In genomic region chr3:107089475-107089874, GRCm38 (mm10) we compare ENCODE assay signal across 25 mouse cellular contexts. TPM values are rescaled to one million over a fixed set of nuclear protein-coding genes. Genes with fewer than 3 reads are reported as not detected.
DNase-seq lines count a peak whose midpoint lies in the region; ATAC-seq and TF ChIP-seq lines count a peak whose summit lies in the region.
"Had no signal": no experiment of that assay in that cellular context is flagged by ENCODE, and none has a peak within 500 bp of the region (broad histone marks: within the 10 kb centered on the region; RNA-seq: fewer than 3 reads in every experiment).

No protein-coding gene starts in this region.

- H3K9ac ChIP-seq in heart, postnatal 0 days (replicated peaks; ENCODE audit: low read depth, low read length), result no peak overlapping the region
- no peak overlapping the region for H3K9ac ChIP-seq in forebrain, embryonic 13.5 days
- H3K9ac ChIP-seq: heart, embryonic 13.5 days; hindbrain, embryonic 14.5 days; intestine, embryonic 15.5 days; liver, embryonic 15.5 days; lung, embryonic 15.5 days; midbrain, embryonic 15.5 days; stomach, embryonic 15.5 days had no signal

- H3K4me1 ChIP-seq in heart, postnatal 0 days (ENCODE audit: control insufficient read depth, insufficient read depth), result no peaks in the 10 kb centered on the region
- no peaks in the 10 kb centered on the region for H3K4me1 ChIP-seq in forebrain, embryonic 13.5 days
- H3K4me1 ChIP-seq: forebrain, embryonic 10.5 days; heart, embryonic 13.5 days; intestine, embryonic 15.5 days; limb, embryonic 10.5 days; liver, embryonic 15.5 days; lung, embryonic 15.5 days; midbrain, embryonic 15.5 days; stomach, embryonic 15.5 days had no signal

- H3K27ac ChIP-seq in heart, postnatal 0 days (ENCODE audit: low read depth), result peak overlapping the region; percentile 55; the same call in 1 of the 2 replicates
- H3K27ac ChIP-seq in forebrain, embryonic 13.5 days, result no peak overlapping the region
- H3K27ac ChIP-seq: forebrain, embryonic 10.5 days; heart, embryonic 13.5 days; hindbrain, embryonic 14.5 days; intestine, embryonic 15.5 days; limb, embryonic 10.5 days; liver, embryonic 15.5 days; lung, embryonic 15.5 days; midbrain, embryonic 15.5 days; stomach, embryonic 15.5 days had no signal

- no peak overlapping the region for H3K4me3 ChIP-seq in heart, postnatal 0 days (ENCODE audit: low read depth, low read length)
- H3K4me3 ChIP-seq in forebrain, embryonic 13.5 days, result no peak overlapping the region
- H3K4me3 ChIP-seq: forebrain, embryonic 10.5 days; heart, embryonic 13.5 days; intestine, embryonic 15.5 days; limb, embryonic 10.5 days; liver, embryonic 15.5 days; lung, embryonic 15.5 days; midbrain, embryonic 15.5 days; stomach, embryonic 15.5 days had no signal

- no peaks in the 10 kb centered on the region for H3K36me3 ChIP-seq in heart, postnatal 0 days (replicated peaks; ENCODE audit: control insufficient read depth, insufficient read depth, low read length)
- H3K36me3 ChIP-seq in forebrain, embryonic 13.5 days (ENCODE audit: poor library complexity, severe bottlenecking), result no peaks in the 10 kb centered on the region
- H3K36me3 ChIP-seq: forebrain, embryonic 10.5 days; heart, embryonic 13.5 days; intestine, embryonic 15.5 days; limb, embryonic 10.5 days; liver, embryonic 15.5 days; lung, embryonic 15.5 days; midbrain, embryonic 15.5 days; stomach, embryonic 15.5 days had no signal

- no peaks in the 10 kb centered on the region for H3K9me3 ChIP-seq in heart, postnatal 0 days (replicated peaks; ENCODE audit: control insufficient read depth, low read length)
- H3K9me3 ChIP-seq in forebrain, embryonic 13.5 days (replicated peaks), result no peaks in the 10 kb centered on the region
- H3K9me3 ChIP-seq: forebrain, embryonic 10.5 days; heart, embryonic 13.5 days; intestine, embryonic 15.5 days; limb, embryonic 10.5 days; liver, embryonic 15.5 days; lung, embryonic 15.5 days; midbrain, embryonic 15.5 days; stomach, embryonic 15.5 days had no signal

- WGBS in heart, postnatal 0 days, result 41% methylated on average over 3 of the region's 3 CpGs
- 80% methylated on average over 3 of the region's 3 CpGs for WGBS in forebrain, embryonic 13.5 days

- no peaks in the 10 kb centered on the region for H3K27me3 ChIP-seq in heart, postnatal 0 days (ENCODE audit: control insufficient read depth, insufficient read depth, low read length)
- H3K27me3 ChIP-seq in forebrain, embryonic 13.5 days, result peaks cover 4% of the 10 kb centered on the region; the same call in 1 of the 2 replicates
- H3K27me3 ChIP-seq: intestine, embryonic 15.5 days; liver, embryonic 15.5 days; lung, embryonic 15.5 days; midbrain, embryonic 15.5 days; stomach, embryonic 15.5 days had no signal

- TF ChIP-seq EP300 in heart, postnatal 0 days (IDR thresholded peaks at IDR 0.05; ENCODE audit: low read depth), result no peak

- ATAC-seq in heart, postnatal 0 days (ENCODE audit: insufficient read depth, low read depth), result no peak
- ATAC-seq in forebrain, embryonic 13.5 days, result no peak
- ATAC-seq: intestine, embryonic 15.5 days; midbrain, embryonic 15.5 days had no signal

- no peak overlapping the region for H3K4me2 ChIP-seq in heart, postnatal 0 days (ENCODE audit: low read depth, low read length)
- H3K4me2 ChIP-seq in forebrain, embryonic 13.5 days, result no peak overlapping the region
- H3K4me2 ChIP-seq: heart, embryonic 13.5 days; hindbrain, embryonic 14.5 days; intestine, embryonic 15.5 days; liver, embryonic 15.5 days; lung, embryonic 15.5 days; midbrain, embryonic 15.5 days; stomach, embryonic 15.5 days had no signal

- TF ChIP-seq CTCF in heart, postnatal 0 days (IDR thresholded peaks at IDR 0.05; ENCODE audit: low read depth), result no peak

- no peak for DNase-seq in heart, postnatal 0 days (ENCODE audit: low spot score)
- DNase-seq in heart, adult 9 months (ENCODE audit: low spot score in 2 of 2), result no peak
- DNase-seq in CD4-positive helper T cell, adult 2 months (ENCODE audit: low read depth, low spot score), result peak; percentile 53
- peak; percentile 55 for DNase-seq in induced T-regulatory cell, adult 2 months (ENCODE audit: low read depth)
- peak; percentile 56 to 65 for DNase-seq in thymus, postnatal 10 days (ENCODE audit: low spot score in 2 of 2)
- no peak for DNase-seq in right cerebral cortex, postnatal 25 days
- no peak for DNase-seq in right cerebral cortex, postnatal 14 days
- DNase-seq: adrenal gland, postnatal 10 days; gastrocnemius, postnatal 25 days; heart, adult 18-20 months; kidney, adult 8-10 months; liver; lung, postnatal 4 days had no signal

RNA-seq across cellular contexts. Expression of gene Kcna2, which starts 11.5 kb away (rescaled TPM):
- 0.99 and 1.2 TPM in 2 replicates for total RNA-seq in heart, postnatal 0 days (2014; rRNA removed; ENCODE audit: low replicate concordance)
- 0.01 and 0.07 TPM in 2 replicates for polyA plus RNA-seq in heart, postnatal 0 days (2015; fragmentation: Nextera tagmentation; extraction: Ambion mirVana)
- polyA plus RNA-seq in forebrain, embryonic 13.5 days (2015; fragmentation: Nextera tagmentation; extraction: Ambion mirVana), result 0.37 and 0.49 TPM in 2 replicates
- total RNA-seq: common myeloid progenitor, adult 5-6 weeks; megakaryocyte-erythroid progenitor cell, adult 5-6 weeks had no signal
- polyA plus RNA-seq: forebrain, embryonic 10.5 days had no signal

RNA-seq across cellular contexts. Expression of gene Kcna3, which starts 53.5 kb away (rescaled TPM):
- total RNA-seq in heart, postnatal 0 days (2014; rRNA removed; ENCODE audit: low replicate concordance), result 1.7 TPM in 1 of 2 replicates, not detected in the other
- 0.10 and 0.19 TPM in 2 replicates for polyA plus RNA-seq in heart, postnatal 0 days (2015; fragmentation: Nextera tagmentation; extraction: Ambion mirVana)
- polyA plus RNA-seq in forebrain, embryonic 13.5 days (2015; fragmentation: Nextera tagmentation; extraction: Ambion mirVana), result 12.9 and 13.4 TPM in 2 replicates
- total RNA-seq: gastrocnemius, postnatal 25 days had no signal

Comparison
In these comparisons a context has a peak if more than half of its experiments do, and no peak if none do; other contexts are left out.
1. DNase-seq: peak in CD4-positive helper T cell, adult 2 months (single experiment), induced T-regulatory cell, adult 2 months (single experiment) and thymus, postnatal 10 days (2 of 2); none in heart, postnatal 0 days (single experiment), heart, adult 9 months (0 of 2), right cerebral cortex, postnatal 25 days (single experiment) and right cerebral cortex, postnatal 14 days (single experiment).
2. RNA of gene Kcna3, which starts 53.5 kb away (polyA plus RNA-seq): 12.9 to 13.4 TPM in forebrain, embryonic 13.5 days; 0.10 to 0.19 TPM in heart, postnatal 0 days; every median in the first group is over 10 times any median in the second.